Mouse (Mus musculus) B cell, adult 2 months (primary cell): ENCODE measurements around the gene Plpp3.

Source experiments
- DNase-seq, 2 experiments: peaks; one replicate each; pipeline ENCODE4 v3.0.0; 2022

The Plpp3 gene

GRCm38 (mm10) chr4:105158651-105159530 is 1.7 kb downstream of the Plpp3 start:
- peak; percentile 14 to 26 for DNase-seq

- no peak for DNase-seq
Observed at GRCm38 (mm10) chr4:105159531-105159870, 2.4 kb downstream of the Plpp3 start.

GRCm38 (mm10) chr4:105160470-105160869 is 3.3 kb downstream of the Plpp3 start:
- no peak for DNase-seq

- DNase-seq: no peak
Observed at GRCm38 (mm10) chr4:105162014-105162413, 4.9 kb downstream of the Plpp3 start.

DNA sequence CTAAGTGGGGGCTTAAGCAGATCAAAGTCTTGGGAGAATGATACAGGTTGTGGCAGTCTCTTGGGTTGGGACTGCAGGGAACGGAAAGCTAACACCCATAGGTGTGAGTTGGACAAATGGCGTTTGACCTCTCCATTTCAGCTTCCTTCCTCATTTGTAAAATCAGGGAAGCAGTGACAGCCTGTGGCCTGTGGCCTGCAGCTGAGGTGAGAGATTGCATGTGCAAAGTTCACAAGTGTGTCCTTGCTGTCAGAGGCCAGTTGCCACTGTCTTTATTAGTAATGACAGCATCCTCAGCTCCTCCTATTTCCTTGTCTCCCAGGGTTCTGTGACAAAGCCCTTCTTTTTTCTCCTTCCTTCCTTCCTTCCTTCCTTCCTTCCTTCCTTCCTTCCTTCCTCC is 5.5 kb downstream of the Plpp3 start:
- DNase-seq: no peak

DNA sequence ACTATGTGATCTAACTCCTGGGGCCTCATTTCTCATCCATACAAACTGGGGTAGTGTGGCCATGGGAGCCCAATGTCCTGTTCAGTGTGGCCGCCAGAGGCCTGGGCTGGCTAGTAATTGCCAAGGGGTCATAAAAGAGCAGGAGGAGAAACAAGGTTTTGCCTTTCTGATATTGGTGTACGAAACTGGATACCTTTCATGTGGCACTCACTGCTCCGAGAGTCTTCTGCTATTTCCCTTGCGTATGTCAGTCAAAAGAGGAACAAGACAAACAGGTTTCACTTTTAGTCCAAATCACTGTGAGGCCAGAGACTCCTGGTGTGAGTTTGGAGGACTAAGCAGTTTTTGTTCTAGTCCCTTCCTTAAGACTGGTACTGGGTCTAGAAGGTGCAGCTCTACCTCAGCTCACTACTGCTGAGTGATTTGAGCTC is 6.8 kb downstream of the Plpp3 start:
- peak; percentile 51 to 57 for DNase-seq

DNA sequence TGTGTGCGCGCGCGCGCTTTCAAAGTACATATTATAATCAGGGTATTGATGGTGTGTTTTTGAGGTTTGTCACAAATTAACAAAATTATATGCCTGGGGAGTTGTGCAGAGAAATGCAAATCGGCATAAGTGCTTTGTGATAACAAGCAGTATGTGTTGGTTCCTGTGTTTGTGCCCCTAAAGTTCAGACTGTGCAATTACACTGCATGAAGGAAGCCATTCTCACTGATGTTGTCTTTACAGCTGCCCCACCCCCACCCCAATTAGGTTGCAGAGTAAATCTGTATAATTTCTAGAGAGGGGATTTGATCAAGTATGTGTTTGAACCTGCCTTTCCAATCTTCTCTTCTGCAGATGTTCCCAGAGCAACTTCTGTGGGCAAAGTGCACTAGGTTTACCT is 7.8 kb downstream of the Plpp3 start:
- peak; percentile 18 to 19 for DNase-seq

DNA sequence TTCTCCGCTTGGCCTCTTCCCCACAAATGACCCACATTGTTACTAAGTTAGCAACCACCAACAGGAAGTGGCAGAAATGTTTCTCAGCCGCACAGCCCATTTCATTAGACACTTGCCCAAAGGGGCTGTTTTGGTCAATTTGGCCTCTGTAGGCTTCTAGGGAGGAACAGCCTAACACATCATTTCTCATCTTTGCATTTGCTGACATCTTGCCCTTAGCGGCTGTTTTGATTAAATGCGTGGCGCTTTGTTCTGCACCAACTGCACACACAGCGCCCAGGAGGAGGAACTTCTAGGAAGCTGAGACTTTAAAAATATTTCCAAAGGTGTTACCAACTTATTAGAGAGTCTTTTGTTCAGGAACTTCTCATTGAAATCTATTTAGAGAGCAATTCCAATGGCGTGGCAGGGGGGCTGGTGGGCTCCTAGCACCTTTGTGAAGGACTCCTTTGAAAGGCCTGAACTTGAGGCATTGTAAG is 12.0 kb downstream of the Plpp3 start:
- DNase-seq: peak; percentile 22 to 28

DNA sequence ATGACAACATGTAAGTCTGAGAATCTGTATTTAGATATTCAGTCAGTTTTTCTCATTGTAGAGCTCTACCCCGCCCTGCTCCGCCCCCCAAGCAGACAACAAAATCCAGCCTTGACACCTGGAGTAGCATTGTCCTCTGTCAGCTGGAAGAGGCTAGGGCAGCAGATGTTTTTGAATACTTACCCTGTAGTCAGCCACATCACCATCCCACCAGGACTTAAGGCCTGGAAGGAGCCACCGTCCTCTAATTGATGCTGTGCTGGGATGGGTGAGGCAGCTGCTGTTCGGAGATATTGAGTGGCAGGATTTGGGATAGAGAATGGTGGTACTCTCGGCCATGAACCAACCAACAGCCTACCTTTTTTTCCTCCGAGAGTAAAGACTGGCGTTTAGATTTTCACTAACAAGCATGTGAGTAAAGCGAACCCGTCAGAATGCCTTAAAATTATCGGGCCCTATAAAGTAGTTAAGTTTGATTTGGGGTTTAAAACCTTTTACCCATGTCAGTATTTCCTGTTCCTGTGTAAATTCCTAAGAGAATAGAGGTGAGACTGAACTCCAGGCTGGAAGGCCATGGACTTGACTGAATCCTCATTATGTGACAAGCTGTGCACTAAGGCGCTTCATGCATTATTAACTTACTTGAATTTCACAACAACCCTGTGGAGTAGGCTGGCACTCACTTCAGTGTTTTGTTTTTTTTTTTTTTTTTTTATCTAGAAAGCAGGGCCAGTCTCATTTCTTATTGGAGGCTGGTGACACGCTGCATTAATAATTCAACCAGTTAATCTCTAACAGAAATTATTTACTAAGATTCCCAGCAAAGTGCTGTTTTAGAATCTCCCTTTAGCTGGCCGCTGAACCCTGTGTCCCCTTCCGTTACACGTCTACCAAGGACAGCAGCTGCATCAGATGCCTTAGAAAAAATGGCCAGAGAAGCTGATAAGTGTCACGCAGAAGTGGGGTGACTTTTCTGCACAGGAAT is 13.0 kb downstream of the Plpp3 start:
- no peak for DNase-seq

- DNase-seq: no peak
Observed at GRCm38 (mm10) chr4:105170811-105171401, 13.8 kb downstream of the Plpp3 start.

GRCm38 (mm10) chr4:105171432-105171831 is 14.3 kb downstream of the Plpp3 start:
- no peak for DNase-seq

GRCm38 (mm10) chr4:105174778-105175177 is 17.6 kb downstream of the Plpp3 start:
- DNase-seq: no peak

DNA sequence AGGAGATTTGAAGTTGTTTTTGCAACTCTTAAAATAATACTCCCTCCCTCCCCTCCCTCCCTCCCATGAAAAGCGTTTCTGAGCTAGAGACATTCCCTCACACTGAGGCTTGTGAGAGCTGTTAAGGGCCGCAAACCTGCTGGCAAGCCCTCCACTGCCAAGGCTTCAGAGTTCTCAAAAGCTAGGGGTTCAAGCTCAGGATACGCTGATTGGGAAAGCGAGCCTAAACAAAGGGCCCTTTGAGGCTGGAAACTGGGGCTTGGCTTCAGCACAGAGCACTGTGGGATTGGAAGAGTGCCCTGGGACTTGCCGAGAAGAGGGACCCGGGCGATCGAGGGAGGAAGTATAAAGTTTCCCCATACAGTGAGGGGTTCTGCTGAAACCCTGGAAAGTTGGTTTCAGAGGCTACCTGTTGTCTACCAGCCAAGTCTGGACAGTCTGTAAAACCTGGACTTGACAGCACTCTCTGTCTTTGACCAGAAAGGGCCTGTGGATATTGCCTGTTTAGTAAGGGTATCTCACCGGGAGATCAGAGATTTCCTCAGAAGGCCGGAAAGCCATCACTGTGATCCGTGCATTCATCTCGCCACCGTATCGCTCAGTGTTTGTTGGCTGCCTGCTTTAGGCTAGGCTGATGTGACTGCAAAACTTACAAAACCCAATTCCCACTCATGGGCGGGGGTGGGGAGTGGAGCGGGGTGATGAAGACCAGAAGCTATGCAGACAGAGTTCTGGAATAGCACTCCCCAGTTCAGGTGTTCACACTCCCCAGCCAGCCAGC is 18.3 kb downstream of the Plpp3 start:
- DNase-seq: no peak

DNA sequence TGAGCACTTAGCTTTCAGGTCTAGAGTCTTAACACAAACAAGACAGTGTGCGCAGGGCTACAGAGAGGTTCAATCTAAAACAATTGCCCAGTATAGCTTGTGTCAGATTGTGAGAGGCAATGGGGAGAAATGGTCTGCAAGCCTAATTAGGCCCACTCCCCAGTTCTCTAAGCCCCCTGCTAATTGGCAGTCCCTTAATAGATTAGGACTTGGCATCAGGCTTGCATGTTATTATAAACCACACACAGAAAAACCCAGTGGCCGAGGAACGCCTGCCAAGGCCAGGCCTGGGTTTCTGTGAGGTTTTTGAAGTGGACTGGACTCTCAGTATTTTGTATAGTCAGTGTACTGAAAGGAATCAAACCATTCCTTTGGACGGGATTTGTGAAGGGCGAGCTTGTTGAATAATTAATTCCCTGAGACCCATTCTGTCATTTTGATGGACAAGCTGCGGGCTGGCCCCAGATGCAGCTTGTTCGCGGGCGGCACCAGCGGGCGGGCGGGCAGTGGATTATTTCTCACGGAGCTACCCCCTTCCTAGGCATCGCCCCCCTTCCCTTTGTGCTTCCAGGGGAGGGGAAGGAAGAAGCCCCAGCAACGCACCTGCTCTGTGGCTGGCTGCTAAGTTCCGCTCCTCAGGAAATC is 24.0 kb downstream of the Plpp3 start:
- DNase-seq: no peak

GRCm38 (mm10) chr4:105181659-105182167 is 24.6 kb downstream of the Plpp3 start:
- no peak for DNase-seq

DNA sequence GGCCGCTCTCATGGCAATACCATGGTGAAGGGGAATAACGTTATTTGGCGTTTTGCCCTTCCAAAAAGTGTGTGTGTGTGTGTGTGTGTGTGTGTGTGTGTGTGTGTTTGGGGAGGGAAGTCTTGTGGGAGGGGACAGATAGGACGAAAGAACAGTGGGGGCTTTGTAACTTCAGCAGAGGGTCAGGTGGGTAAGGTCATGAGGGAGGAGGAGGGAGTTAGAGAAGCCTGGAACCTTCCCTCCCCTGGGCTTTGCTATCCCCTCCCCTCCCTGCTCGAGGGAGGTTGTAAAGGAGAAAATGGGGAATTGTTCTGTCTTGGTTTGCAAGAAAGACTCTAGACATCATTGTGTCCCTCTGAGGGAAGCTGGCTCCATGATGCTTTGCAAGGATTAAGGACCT is 25.1 kb downstream of the Plpp3 start:
- DNase-seq: no peak

DNA sequence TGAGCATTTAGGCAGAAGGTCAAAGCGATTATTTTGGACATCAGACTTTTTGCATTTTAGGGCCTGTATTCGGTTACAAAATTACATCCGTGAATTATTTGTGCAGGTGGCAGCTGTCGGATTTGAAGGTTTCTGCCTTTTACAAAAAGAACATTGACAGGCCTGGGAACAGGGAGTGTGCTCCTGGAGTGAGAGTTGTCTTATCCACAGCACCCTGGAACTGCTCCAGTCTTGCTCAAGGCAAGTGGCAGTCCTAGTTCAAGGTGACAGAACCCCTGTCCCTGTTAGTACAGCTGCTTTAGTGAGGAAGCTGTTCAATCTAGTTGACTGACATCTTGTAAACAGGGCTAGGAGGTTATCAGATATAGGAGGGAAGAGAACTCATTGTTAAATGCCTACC is 27.3 kb downstream of the Plpp3 start:
- DNase-seq: no peak

DNA sequence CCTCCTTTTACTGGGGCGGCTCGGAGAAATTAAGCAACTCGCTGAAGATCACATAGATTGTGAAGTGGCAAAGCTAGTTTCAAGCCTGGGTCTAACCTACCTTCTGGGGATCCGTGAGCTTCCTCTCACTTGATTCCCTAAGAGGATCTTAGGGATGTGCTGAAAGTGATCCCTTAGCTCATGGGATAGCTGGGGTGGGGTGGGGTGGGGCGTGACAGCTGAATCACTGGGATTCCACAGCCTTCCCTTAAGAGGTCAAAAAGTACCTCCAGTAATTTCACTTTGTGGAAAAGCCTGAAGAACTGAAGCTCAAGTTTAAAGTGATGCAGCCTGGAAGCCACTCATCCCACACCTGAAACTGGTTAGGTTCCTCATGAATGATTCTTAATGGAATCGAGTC is 27.8 kb downstream of the Plpp3 start:
- no peak for DNase-seq

DNA sequence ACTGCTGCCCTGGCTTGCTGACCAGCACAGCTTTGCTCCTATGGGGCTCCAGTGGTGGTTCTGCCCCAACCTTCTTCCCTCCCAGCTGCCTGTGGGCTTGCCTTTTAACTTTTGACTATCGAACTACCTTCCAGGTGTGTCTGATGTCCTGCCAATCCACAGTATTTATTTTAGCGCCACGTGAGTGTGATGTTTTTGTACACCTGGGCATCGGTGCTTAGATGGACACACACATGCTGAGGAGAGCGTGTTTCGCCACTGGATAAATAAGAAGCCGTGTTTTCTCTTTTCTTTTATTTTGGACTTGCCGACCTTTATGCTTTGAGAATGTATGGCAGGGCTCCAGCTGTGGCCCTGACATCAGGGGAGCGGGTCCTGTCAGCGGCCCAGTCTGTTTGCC is 29.5 kb downstream of the Plpp3 start:
- DNase-seq: no peak

- no peak for DNase-seq
Observed at GRCm38 (mm10) chr4:105187873-105188272, 30.7 kb downstream of the Plpp3 start.

GRCm38 (mm10) chr4:105188801-105189200 is 31.7 kb downstream of the Plpp3 start:
- DNase-seq: no peak

GRCm38 (mm10) chr4:105190826-105191225 is 33.7 kb downstream of the Plpp3 start:
- DNase-seq: no peak
